Mouse (Mus musculus) forebrain, embryonic 12.5 days (tissue): ENCODE data around the gene Ugt2a3. TPM values are rescaled to one million over a fixed set of nuclear protein-coding genes. Genes with fewer than 3 reads are reported as not detected.
"Not testable (repeated sequence)": the region's sequence is repeated elsewhere in the genome, so short reads cannot be mapped to it uniquely, and the experiment has no call there.

ENCODE experiments used
- ATAC-seq: fragments of 200-750 bp; cut with Nextera tagmentation; 2 replicates; pipeline ENCODE4 v1.8.0; 2017; ENCODE audit warnings: moderate TSS enrichment; ENCODE audit not compliant: low FRiP score
- H3K27ac ChIP-seq: fragments of 300-500 bp; sonication (generic); 2 replicates; pipeline ENCODE4 v1.5.1; 2016; ENCODE audit warnings: mild to moderate bottlenecking
- H3K27me3 ChIP-seq: fragments of 300-500 bp; sonication (generic); 2 replicates; pipeline ENCODE4 v1.6.1; 2016; ENCODE audit warnings: mild to moderate bottlenecking
- H3K36me3 ChIP-seq: fragments of 300-500 bp; sonication (generic); replicated peaks from 2 replicates; pipeline ENCODE4 v1.6.1; 2016; ENCODE audit warnings: mild to moderate bottlenecking
- H3K4me1 ChIP-seq: fragments of 300-500 bp; sonication (generic); 2 replicates; pipeline ENCODE4 v1.6.1; 2016
- H3K4me2 ChIP-seq: fragments of 300-500 bp; sonication (generic); 2 replicates; pipeline ENCODE4 v1.6.1; 2016; ENCODE audit warnings: mild to moderate bottlenecking, moderate library complexity
- H3K4me3 ChIP-seq: fragments of 300-500 bp; sonication (generic); replicated peaks from 2 replicates; pipeline ENCODE4 v1.5.1; 2016; ENCODE audit warnings: mild to moderate bottlenecking
- H3K9ac ChIP-seq: fragments of 300-500 bp; sonication (generic); 2 replicates; pipeline ENCODE4 v1.6.1; 2016; ENCODE audit warnings: mild to moderate bottlenecking
- H3K9me3 ChIP-seq: fragments of 300-500 bp; sonication (generic); 2 replicates; pipeline ENCODE4 v1.6.1; 2016
- WGBS: fragments of 180-500 bp; shearing (Covaris S2); methylation state at CpG from one replicate; pipeline ENCODE4 v1.1.7; 2016; 5-methylcytosine and 5-hydroxymethylcytosine counted together
- polyA plus RNA-seq: library from polyadenylated mRNA; unstranded; fragments of >200 nt; fragmentation: Nextera tagmentation; extraction: Ambion mirVana; gene quantifications from 2 replicates; pipeline ENCODE4 v1.2.1, GENCODE M21; 2016

Ugt2a3 gene
- polyA plus RNA-seq, 1 experiment from 2014 or later: not detected

DNA sequence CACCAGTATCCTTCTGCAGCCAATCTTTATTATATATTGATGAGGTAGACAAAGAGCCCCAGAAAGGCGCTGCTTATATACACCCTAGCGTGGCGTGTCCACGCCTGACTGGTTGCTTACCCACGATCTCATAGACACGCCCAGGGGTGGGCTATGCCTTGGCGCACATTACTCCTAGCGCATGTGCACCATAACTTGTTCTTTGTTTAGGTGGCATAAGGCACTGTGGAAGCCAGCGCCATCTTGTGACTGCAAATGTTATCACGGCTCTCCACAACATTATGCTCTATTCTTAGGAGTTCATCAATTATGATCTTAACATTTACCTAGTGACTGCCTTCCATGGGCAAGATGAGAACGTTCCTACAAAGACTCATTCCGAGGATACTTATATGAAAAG is 25.6 kb downstream of the Ugt2a3 start:
- H3K4me3 ChIP-seq: no peak overlapping the region
- H3K27ac ChIP-seq: no peak overlapping the region
- H3K9ac ChIP-seq: no peak overlapping the region
- WGBS: 94% methylated on average over 12 of the region's 12 CpGs
- peaks cover 6% of the 10 kb centered on the region; the same call in 1 of the 2 replicates for H3K9me3 ChIP-seq
- ATAC-seq: no peak
- no peaks in the 10 kb centered on the region for H3K4me1 ChIP-seq
- H3K36me3 ChIP-seq: no peaks in the 10 kb centered on the region
- no peaks in the 10 kb centered on the region for H3K27me3 ChIP-seq
- H3K4me2 ChIP-seq: no peak overlapping the region

DNA sequence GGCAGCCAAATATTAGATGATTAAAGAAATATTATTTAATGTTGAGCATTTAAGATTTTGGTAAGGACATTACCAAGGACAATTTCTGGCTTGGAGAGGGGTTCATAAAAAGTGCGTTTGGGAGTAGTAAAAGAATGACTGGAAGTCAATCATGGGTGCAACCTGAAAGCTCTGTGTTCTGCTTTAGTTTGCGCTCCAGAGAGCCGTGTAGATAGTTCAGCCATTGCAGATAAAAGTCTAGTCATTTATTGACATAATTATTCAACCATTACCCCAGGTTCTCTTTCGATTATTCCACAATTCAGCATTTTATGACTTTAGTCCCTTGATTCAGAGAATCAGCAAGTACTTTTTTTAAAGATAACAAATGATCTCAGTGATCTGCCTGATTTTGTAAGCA is 50.8 kb downstream of the Ugt2a3 start:
- ATAC-seq: not testable (repeated sequence)

DNA sequence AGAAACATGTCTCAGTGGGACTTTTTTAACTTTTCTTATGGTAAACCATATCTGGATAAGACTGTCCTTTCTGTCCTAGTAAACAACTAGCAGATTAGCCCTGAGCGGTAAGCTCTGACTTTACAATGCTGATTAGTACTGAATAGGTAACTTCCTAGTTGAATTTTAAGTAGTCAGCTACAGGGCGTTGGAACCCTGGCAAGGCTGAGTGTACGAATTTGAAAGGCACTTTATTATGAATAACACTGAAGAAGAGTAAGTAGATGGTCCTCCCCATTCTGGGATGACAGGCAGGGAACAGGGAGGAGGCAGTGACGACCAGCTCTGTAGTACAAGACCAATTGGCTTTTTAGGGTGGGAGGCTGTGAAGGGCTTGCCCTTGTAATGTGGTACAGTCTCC is 61.0 kb downstream of the Ugt2a3 start:
- not testable (repeated sequence) for H3K4me1 ChIP-seq, H3K36me3 ChIP-seq, H3K4me3 ChIP-seq, H3K9ac ChIP-seq, H3K27ac ChIP-seq, H3K27me3 ChIP-seq, H3K9me3 ChIP-seq, H3K4me2 ChIP-seq, ATAC-seq
- WGBS: 85% methylated on average over 4 of the region's 4 CpGs

More for the DNA sequence above, 50.8 kb downstream of the Ugt2a3 start:
- H3K27me3 ChIP-seq, H3K36me3 ChIP-seq, H3K9me3 ChIP-seq, H3K4me3 ChIP-seq, H3K4me1 ChIP-seq, H3K4me2 ChIP-seq, H3K27ac ChIP-seq, H3K9ac ChIP-seq: not testable (repeated sequence)
- WGBS: 88% methylated on average over 4 of the region's 4 CpGs

DNA sequence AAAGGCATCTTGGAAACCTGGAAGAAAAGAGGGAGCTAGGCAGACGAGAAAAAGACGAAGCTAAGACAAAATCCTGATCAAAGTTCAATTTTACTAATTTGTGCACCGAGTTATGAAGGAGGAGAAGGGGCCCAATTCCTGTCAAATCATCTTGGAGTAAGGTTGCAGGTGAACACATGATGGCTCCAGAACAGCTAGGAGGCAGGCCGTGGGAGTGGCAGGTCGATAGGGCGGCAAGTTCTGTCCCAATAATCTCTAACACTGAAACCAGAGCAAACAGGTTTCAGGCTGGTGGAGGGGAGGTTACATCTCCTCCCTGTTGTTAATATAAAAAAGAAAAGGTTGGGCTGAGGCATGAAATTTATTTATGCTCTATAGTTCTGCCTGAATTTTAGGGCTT is 61.4 kb downstream of the Ugt2a3 start:
- no peak for ATAC-seq
- no peak overlapping the region for H3K27ac ChIP-seq
- 85% methylated on average over 6 of the region's 6 CpGs for WGBS

More for the DNA sequence above, 61.4 kb downstream of the Ugt2a3 start:
- H3K36me3 ChIP-seq: no peaks in the 10 kb centered on the region
- no peaks in the 10 kb centered on the region for H3K9me3 ChIP-seq
- H3K4me3 ChIP-seq: no peak overlapping the region
- H3K4me1 ChIP-seq: no peaks in the 10 kb centered on the region
- no peak overlapping the region for H3K9ac ChIP-seq
- H3K27me3 ChIP-seq: no peaks in the 10 kb centered on the region
- H3K4me2 ChIP-seq: no peak overlapping the region

Other genes with a start within 250 kb of the Ugt2a3 start
- gene Ugt2b36, start 244.6 kb downstream of the Ugt2a3 start, polyA plus RNA-seq: not detected in 2 replicates
- not detected in 2 replicates for gene Ugt2b5, start 196.9 kb downstream of the Ugt2a3 start, polyA plus RNA-seq
- gene Ugt2b37, start 82.4 kb downstream of the Ugt2a3 start, polyA plus RNA-seq: not detected in 2 replicates
- gene Ugt2b38, start 87.0 kb upstream of the Ugt2a3 start, polyA plus RNA-seq: not detected in 2 replicates
- gene Ugt2a2, start 145.1 kb upstream of the Ugt2a3 start, polyA plus RNA-seq: 0.40 TPM in 1 of 2 replicates, not detected in the other
- gene Gm43638, start 149.6 kb upstream of the Ugt2a3 start, polyA plus RNA-seq: not detected in 2 replicates
- gene Ugt2a1, start 153.7 kb upstream of the Ugt2a3 start, polyA plus RNA-seq: 3.2 and 12.1 TPM in 2 replicates
- gene Sult1b1, start 201.0 kb upstream of the Ugt2a3 start, polyA plus RNA-seq: 0.21 TPM in 1 of 2 replicates, not detected in the other
- 0.24 and 0.26 TPM in 2 replicates for gene Sult1d1, start 231.8 kb upstream of the Ugt2a3 start, polyA plus RNA-seq